Mouse (Mus musculus) lung, embryonic 15.5 days (tissue): ENCODE measurements around the gene Arid1b. TPM values are rescaled to one million over a fixed set of nuclear protein-coding genes. Genes with fewer than 3 reads are reported as not detected.
A peak's percentile ranks its signal among the peaks of the same experiment; 100 is the strongest.
"Not testable (repeated sequence)": the region's sequence is repeated elsewhere in the genome, so short reads cannot be mapped to it uniquely, and the experiment has no call there.

Experiments used
- ATAC-seq: fragments of 200-750 bp; cut with Nextera tagmentation; 2 replicates; pipeline ENCODE4 v1.8.0; 2017; ENCODE audit warnings: moderate number of reproducible peaks, borderline replicate concordance; ENCODE audit not compliant: low FRiP score, low TSS enrichment; ENCODE audit errors: extremely low read depth
- H3K27ac ChIP-seq: fragments of 300-500 bp; sonication (generic); 2 replicates; pipeline ENCODE4 v1.5.1; 2015; ENCODE audit warnings: moderate library complexity, mild to moderate bottlenecking, inconsistent platforms
- H3K27me3 ChIP-seq: fragments of 300-500 bp; sonication (generic); 2 replicates; pipeline ENCODE4 v1.6.1; 2015; ENCODE audit warnings: inconsistent platforms
- H3K36me3 ChIP-seq: fragments of 300-500 bp; sonication (generic); 2 replicates; pipeline ENCODE4 v1.6.1; 2015; ENCODE audit warnings: inconsistent platforms
- H3K4me1 ChIP-seq: fragments of 300-500 bp; sonication (generic); 2 replicates; pipeline ENCODE4 v1.6.1; 2015; ENCODE audit warnings: inconsistent platforms
- H3K4me2 ChIP-seq: fragments of 300-500 bp; sonication (generic); 2 replicates; pipeline ENCODE4 v1.6.1; 2015; ENCODE audit warnings: inconsistent platforms, mild to moderate bottlenecking, moderate library complexity
- H3K4me3 ChIP-seq: fragments of 300-500 bp; sonication (generic); 2 replicates; pipeline ENCODE4 v1.5.1; 2015; ENCODE audit warnings: mild to moderate bottlenecking, inconsistent platforms
- H3K9ac ChIP-seq: fragments of 300-500 bp; sonication (generic); 2 replicates; pipeline ENCODE4 v1.6.1; 2015; ENCODE audit warnings: inconsistent platforms
- H3K9me3 ChIP-seq: fragments of 300-500 bp; sonication (generic); 2 replicates; pipeline ENCODE4 v1.6.1; 2016; ENCODE audit warnings: inconsistent platforms
- WGBS: fragments of 180-500 bp; shearing (Covaris S2); methylation state at CpG from one replicate; pipeline ENCODE4 v1.1.7; 2015; 5-methylcytosine and 5-hydroxymethylcytosine counted together
- polyA plus RNA-seq: library from polyadenylated mRNA; unstranded; fragments of >200 nt; fragmentation: Nextera tagmentation; extraction: Ambion mirVana; gene quantifications from 2 replicates; pipeline ENCODE4 v1.2.1, GENCODE M21; 2015

Gene Arid1b
- polyA plus RNA-seq, 1 experiment from 2014 or later, result 10.5 TPM

DNA sequence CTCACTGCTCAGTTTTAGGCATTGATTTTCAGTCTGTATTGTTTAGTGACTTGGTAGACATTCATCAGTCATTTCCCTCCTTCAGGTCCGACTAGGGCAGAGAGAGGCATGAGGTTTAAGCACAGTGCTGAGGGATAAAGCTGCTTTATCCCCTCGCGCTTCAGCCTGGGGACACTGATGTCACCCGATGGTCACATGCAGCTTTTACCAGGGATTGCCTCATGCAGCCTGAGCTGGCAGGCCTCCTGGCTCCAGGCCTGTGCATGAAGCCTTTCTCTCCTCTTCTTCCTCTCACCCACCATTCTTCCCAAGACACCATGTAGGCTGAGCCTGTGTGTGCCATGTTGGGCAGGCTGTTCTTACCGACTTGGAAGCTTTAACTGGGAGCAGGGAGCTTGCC, 84.4 kb downstream of the Arid1b start:
- Histone ChIP-seq H3K4me1 (peaks cover 56% of the 10 kb centered on the region), H3K36me3 (no peaks in the 10 kb centered on the region), H3K9me3 (no peaks in the 10 kb centered on the region), H3K4me2 (no peak overlapping the region), H3K9ac (no peak overlapping the region), H3K4me3 (no peak overlapping the region), H3K27me3 (no peaks in the 10 kb centered on the region), H3K27ac (no peak overlapping the region)
- no peak for ATAC-seq
- 57% methylated on average over 5 of the region's 5 CpGs for WGBS

DNA sequence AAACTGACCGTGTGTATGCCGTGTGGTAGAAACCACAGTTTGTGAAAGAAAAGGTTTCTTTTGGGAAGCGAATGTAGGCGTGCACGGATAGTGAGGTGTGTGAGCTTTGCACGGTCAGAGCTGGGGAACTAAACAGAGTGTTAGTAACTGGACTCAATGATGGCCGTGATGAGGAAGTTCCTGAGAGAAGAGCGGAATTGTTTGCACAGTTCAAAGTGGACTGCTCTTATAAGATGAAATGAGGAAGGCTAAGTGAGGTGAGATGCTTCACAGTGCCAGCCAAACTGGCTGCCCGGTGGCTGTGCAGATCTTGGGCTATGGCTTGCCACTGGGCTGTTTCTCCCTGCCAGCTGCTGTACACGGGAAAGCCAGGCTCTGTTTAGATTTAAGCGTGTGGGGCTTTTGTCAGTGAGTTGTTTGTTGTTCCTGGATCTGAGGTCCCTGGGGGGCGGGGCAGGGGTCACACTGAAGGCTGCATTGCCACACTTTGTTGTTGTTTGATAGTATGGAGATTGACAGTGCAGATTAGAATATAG, 86.8 kb downstream of the Arid1b start:
- H3K27ac ChIP-seq, result 0 out of 2 replicates have a peak overlapping the region, but pooled peaks have one; percentile 1
- 25% methylated on average over 12 of the region's 12 CpGs for WGBS
- peak; percentile 8; the same call in 1 of the 2 replicates for ATAC-seq
- H3K9ac ChIP-seq, result no peak overlapping the region
- no peak overlapping the region for H3K4me2 ChIP-seq
- peaks cover 66% of the 10 kb centered on the region for H3K4me1 ChIP-seq
- H3K27me3 ChIP-seq, result no peaks in the 10 kb centered on the region
- no peak overlapping the region for H3K4me3 ChIP-seq
- no peaks in the 10 kb centered on the region for H3K9me3 ChIP-seq
- no peaks in the 10 kb centered on the region for H3K36me3 ChIP-seq

- 52% methylated on average over 8 of the region's 8 CpGs for WGBS
- no peak overlapping the region for H3K4me2 ChIP-seq
- no peaks in the 10 kb centered on the region for H3K36me3 ChIP-seq
- no peaks in the 10 kb centered on the region for H3K27me3 ChIP-seq
- no peaks in the 10 kb centered on the region for H3K9me3 ChIP-seq
- H3K9ac ChIP-seq, result no peak overlapping the region
- H3K27ac ChIP-seq, result peak overlapping the region; percentile 37
- H3K4me1 ChIP-seq, result peaks cover 68% of the 10 kb centered on the region
- ATAC-seq, result peak; percentile 37; the same call in 1 of the 2 replicates
- H3K4me3 ChIP-seq, result no peak overlapping the region
Observed at GRCm38 (mm10) chr17:5082274-5082673, 88.1 kb downstream of the Arid1b start.

DNA sequence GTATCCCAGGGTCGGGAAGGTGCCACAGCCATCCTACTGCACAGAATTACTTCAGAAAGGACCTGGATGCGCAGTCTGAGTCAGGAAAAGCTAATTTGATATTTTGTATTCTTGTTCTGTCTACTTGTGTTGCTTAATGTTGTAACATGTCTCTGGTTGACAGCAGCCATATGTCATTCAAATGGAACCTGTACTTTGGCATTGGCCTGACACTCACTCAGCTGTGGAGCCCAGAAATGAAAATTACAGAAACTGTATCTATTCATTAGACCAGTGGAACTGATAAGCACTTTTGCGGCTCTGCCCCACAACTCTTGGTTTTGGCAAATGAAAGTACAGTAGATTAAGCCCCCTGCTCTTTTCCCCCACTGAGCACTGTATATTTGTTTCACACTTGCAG, 89.4 kb downstream of the Arid1b start:
- no peaks in the 10 kb centered on the region for H3K9me3 ChIP-seq
- peaks cover 62% of the 10 kb centered on the region for H3K4me1 ChIP-seq
- no peak overlapping the region for H3K4me3 ChIP-seq
- H3K9ac ChIP-seq, result no peak overlapping the region
- H3K27me3 ChIP-seq, result no peaks in the 10 kb centered on the region
- no peak for ATAC-seq
- no peak overlapping the region for H3K27ac ChIP-seq
- H3K4me2 ChIP-seq, result no peak overlapping the region
- H3K36me3 ChIP-seq, result no peaks in the 10 kb centered on the region
- 82% methylated on average over 3 of the region's 3 CpGs for WGBS

DNA sequence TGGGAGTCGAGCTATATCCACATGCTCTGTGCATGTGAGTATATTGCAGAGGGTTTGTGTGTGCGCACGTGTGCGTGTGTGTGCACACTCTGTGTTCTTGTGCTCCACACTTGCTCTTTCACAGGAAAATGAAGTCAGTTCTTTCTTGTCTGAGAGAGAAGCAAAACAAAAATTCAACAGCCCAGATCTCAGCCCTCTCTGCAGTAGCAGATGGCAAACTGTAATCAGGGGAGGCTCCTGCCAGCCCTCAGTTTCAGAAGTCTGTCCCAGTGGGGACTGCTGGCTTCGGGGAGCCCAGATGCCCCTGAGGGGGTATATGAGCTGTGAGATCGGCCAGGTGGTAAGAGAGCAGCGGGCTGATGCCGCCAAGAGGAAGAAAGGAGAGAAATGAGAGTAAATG, 90.0 kb downstream of the Arid1b start:
- Histone ChIP-seq H3K27me3 (no peaks in the 10 kb centered on the region), H3K27ac (no peak overlapping the region), H3K4me2 (no peak overlapping the region), H3K4me1 (peaks cover 62% of the 10 kb centered on the region), H3K36me3 (no peaks in the 10 kb centered on the region), H3K9ac (no peak overlapping the region), H3K4me3 (no peak overlapping the region), H3K9me3 (no peaks in the 10 kb centered on the region)
- ATAC-seq, result no peak
- 55% methylated on average over 8 of the region's 8 CpGs for WGBS

DNA sequence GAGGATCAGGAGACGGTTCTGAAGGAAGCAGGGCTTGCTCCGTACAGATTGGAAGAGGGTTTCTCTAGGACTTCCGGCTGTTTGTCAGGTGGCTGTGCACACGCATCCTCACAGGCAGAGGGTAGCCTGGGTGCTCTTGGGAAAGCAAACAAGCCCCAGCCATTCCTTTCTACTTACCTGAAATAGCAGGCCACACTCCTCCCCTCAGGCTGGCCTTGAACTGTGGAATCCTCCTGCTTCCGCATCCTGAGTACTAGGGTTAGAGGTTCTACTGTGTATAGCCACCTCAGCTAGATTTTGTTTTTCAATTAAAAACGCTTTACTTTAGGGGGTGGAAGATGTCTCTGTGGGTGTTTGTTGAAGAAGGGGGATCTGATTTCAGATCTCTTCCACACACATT, 90.9 kb downstream of the Arid1b start:
- Histone ChIP-seq H3K9me3 (no peaks in the 10 kb centered on the region), H3K4me2 (no peak overlapping the region), H3K27ac (no peak overlapping the region), H3K4me1 (peaks cover 67% of the 10 kb centered on the region), H3K4me3 (no peak overlapping the region), H3K27me3 (no peaks in the 10 kb centered on the region), H3K9ac (no peak overlapping the region), H3K36me3 (no peaks in the 10 kb centered on the region)
- WGBS, result 56% methylated on average over 6 of the region's 6 CpGs
- ATAC-seq, result no peak

- H3K4me1 ChIP-seq, result peaks cover 62% of the 10 kb centered on the region
- no peaks in the 10 kb centered on the region for H3K9me3 ChIP-seq
- no peak overlapping the region for H3K4me3 ChIP-seq
- 45% methylated on average over 5 of the region's 5 CpGs for WGBS
- no peak for ATAC-seq
- H3K36me3 ChIP-seq, result no peaks in the 10 kb centered on the region
- H3K9ac ChIP-seq, result no peak overlapping the region
- no peak overlapping the region for H3K4me2 ChIP-seq
- no peak overlapping the region for H3K27ac ChIP-seq
- no peaks in the 10 kb centered on the region for H3K27me3 ChIP-seq
Observed at GRCm38 (mm10) chr17:5085942-5086341, 91.8 kb downstream of the Arid1b start.

DNA sequence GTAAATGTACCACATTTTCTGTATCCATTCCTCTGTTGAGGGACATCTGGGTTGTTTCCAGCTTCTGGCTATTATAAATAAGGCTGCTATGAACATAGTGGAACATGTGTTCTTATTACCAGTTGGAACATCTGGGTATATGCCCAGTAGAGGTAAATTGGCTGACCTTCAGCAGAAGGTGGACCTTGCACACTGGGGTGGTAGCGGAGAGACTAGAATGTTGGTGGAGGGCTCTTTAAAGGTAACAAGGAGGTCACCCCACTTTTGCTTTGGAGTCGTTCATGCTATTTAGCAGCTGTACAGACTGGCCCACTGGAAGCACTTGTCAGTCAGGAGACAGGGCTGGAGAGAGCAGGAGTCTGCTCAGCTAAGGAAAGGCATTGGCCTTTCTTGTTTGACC, 94.1 kb downstream of the Arid1b start:
- H3K36me3 ChIP-seq, H3K4me3 ChIP-seq, H3K4me2 ChIP-seq, ATAC-seq, H3K9ac ChIP-seq, H3K27me3 ChIP-seq, H3K9me3 ChIP-seq, H3K27ac ChIP-seq: not testable (repeated sequence)
- peaks cover 50% of the 10 kb centered on the region for H3K4me1 ChIP-seq
- WGBS, result 58% methylated on average over 2 of the region's 2 CpGs

GRCm38 (mm10) chr17:5088822-5089221, 94.7 kb downstream of the Arid1b start:
- Histone ChIP-seq H3K4me1 (peaks cover 50% of the 10 kb centered on the region), H3K4me2 (no peak overlapping the region), H3K27ac (no peak overlapping the region), H3K27me3 (no peaks in the 10 kb centered on the region), H3K36me3 (no peaks in the 10 kb centered on the region), H3K9ac (no peak overlapping the region), H3K4me3 (no peak overlapping the region), H3K9me3 (no peaks in the 10 kb centered on the region)
- WGBS, result 59% methylated on average over 5 of the region's 5 CpGs
- no peak for ATAC-seq

DNA sequence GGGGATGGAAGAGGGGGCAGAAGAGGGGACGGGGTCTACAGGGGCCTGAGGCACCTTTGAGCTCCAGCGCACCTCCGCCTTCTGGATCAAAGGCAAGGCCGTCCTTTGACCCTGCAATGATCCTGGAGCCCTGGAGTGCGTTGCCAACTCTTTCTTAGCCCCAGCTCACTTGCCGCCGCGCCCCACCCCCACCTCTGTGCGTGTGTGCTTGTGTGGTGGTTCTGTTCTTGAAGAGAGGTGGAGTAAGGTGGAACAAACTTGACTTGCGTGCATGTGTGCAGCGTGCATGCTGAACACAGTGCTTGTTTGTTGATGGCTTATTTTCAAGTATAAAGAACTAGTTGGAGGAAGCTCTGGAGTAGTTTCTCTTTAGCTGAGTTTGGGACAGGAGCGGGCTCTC, 95.4 kb downstream of the Arid1b start:
- Histone ChIP-seq H3K4me3 (no peak overlapping the region), H3K4me2 (peak overlapping the region; percentile 14; the same call in 1 of the 2 replicates), H3K36me3 (no peaks in the 10 kb centered on the region), H3K27me3 (no peaks in the 10 kb centered on the region), H3K4me1 (peaks cover 43% of the 10 kb centered on the region), H3K9ac (no peak overlapping the region), H3K9me3 (no peaks in the 10 kb centered on the region), H3K27ac (peak overlapping the region; percentile 50)
- WGBS, result 29% methylated on average over 12 of the region's 12 CpGs
- ATAC-seq, result no peak

- 66% methylated on average over 16 of the region's 16 CpGs for WGBS
- Histone ChIP-seq H3K27ac (no peak overlapping the region), H3K9me3 (no peaks in the 10 kb centered on the region), H3K4me1 (peaks cover 42% of the 10 kb centered on the region), H3K27me3 (no peaks in the 10 kb centered on the region), H3K9ac (no peak overlapping the region), H3K4me2 (no peak overlapping the region), H3K36me3 (no peaks in the 10 kb centered on the region), H3K4me3 (no peak overlapping the region)
- no peak for ATAC-seq
Observed at GRCm38 (mm10) chr17:5091490-5091889, 97.4 kb downstream of the Arid1b start.

DNA sequence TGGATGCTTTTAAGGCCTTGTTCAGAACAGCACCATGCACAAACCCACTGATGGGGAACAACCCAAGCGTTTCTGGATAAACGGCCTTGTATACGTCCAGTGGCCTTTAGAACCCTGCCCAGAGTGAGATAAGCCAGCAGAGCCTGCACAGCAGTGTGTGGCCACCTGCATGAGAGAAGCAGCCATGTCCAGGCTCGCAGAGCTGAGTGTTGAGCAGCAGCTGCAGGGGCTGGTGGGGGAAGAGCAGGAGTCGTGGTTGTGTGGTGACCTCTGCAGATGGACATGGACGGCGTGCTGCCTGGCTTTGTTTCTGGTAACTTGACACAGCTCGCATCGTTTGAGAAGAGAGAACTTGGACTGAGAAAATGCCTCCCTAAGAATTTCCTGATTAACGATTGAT, 97.8 kb downstream of the Arid1b start:
- 55% methylated on average over 10 of the region's 10 CpGs for WGBS
- Histone ChIP-seq H3K27me3 (no peaks in the 10 kb centered on the region), H3K4me2 (no peak overlapping the region), H3K9ac (no peak overlapping the region), H3K4me3 (no peak overlapping the region), H3K36me3 (no peaks in the 10 kb centered on the region), H3K4me1 (peaks cover 43% of the 10 kb centered on the region), H3K9me3 (no peaks in the 10 kb centered on the region), H3K27ac (no peak overlapping the region)
- no peak for ATAC-seq

- ATAC-seq, H3K4me3 ChIP-seq, H3K4me2 ChIP-seq, H3K27ac ChIP-seq, H3K9me3 ChIP-seq, H3K36me3 ChIP-seq, H3K9ac ChIP-seq, H3K27me3 ChIP-seq: not testable (repeated sequence)
- WGBS, result 67% methylated on average over 2 of the region's 2 CpGs
- H3K4me1 ChIP-seq, result peaks cover 52% of the 10 kb centered on the region
Observed at GRCm38 (mm10) chr17:5093343-5093742, 99.2 kb downstream of the Arid1b start.
